Mouse (Mus musculus) hindbrain, postnatal 0 days (tissue): ENCODE measurements around the gene Fam162a. TPM values are rescaled to one million over a fixed set of nuclear protein-coding genes. Genes with fewer than 3 reads are reported as not detected.
"Not testable (repeated sequence)": the region's sequence is repeated elsewhere in the genome, so short reads cannot be mapped to it uniquely, and the experiment has no call there.

Experiments
- ATAC-seq: fragments of 200-750 bp; cut with Nextera tagmentation; 2 replicates; pipeline ENCODE4 v1.8.0; 2017; ENCODE audit warnings: mild to moderate bottlenecking, moderate TSS enrichment, moderate library complexity
- DNase-seq: peaks from one replicate; pipeline ENCODE4 v3.0.0-alpha.2; 2015; ENCODE audit warnings: low spot score
- H3K27ac ChIP-seq: fragments of 300-500 bp; sonication (generic); 2 replicates; pipeline ENCODE4 v1.5.1; 2014; ENCODE audit warnings: mild to moderate bottlenecking
- H3K27me3 ChIP-seq: fragments of 300-500 bp; sonication (generic); 2 replicates; pipeline ENCODE4 v1.6.1; 2014; ENCODE audit warnings: low read length, mixed read lengths; ENCODE audit not compliant: insufficient read depth
- H3K36me3 ChIP-seq: fragments of 300-500 bp; sonication (generic); 2 replicates; pipeline ENCODE4 v1.6.1; 2014; ENCODE audit warnings: low read length, mixed read lengths; ENCODE audit not compliant: insufficient read depth
- H3K4me1 ChIP-seq: fragments of 300-500 bp; sonication (generic); 2 replicates; pipeline ENCODE4 v1.6.1; 2014; ENCODE audit warnings: antibody characterized with exemption, low read length, mixed read lengths; ENCODE audit not compliant: insufficient read depth
- H3K4me2 ChIP-seq: fragments of 300-500 bp; sonication (generic); 2 replicates; pipeline ENCODE4 v1.6.1; 2014; ENCODE audit warnings: low read depth, mild to moderate bottlenecking, low read length, moderate library complexity, mixed read lengths
- H3K4me3 ChIP-seq: fragments of 300-500 bp; sonication (generic); 2 replicates; pipeline ENCODE4 v1.5.1; 2014; ENCODE audit warnings: low read length
- H3K9ac ChIP-seq: fragments of 300-500 bp; sonication (generic); replicated peaks from 2 replicates; pipeline ENCODE4 v1.6.1; 2014; ENCODE audit warnings: mild to moderate bottlenecking, low read length, moderate library complexity, mixed read lengths
- H3K9me3 ChIP-seq: fragments of 300-500 bp; sonication (generic); 2 replicates; pipeline ENCODE4 v1.6.1; 2016; ENCODE audit warnings: low read length, mixed read lengths
- CTCF ChIP-seq: IDR thresholded peaks from 2 replicates; pipeline ENCODE4 v1.5.1; 2016; ENCODE audit warnings: antibody characterized with exemption, control low read depth, low read depth
- WGBS: fragments of 180-500 bp; shearing (Covaris S2); extraction: QIAGEN DNeasy Blood & Tissue Kit; methylation state at CpG from one replicate; pipeline ENCODE4 v1.1.7; 2014; 5-methylcytosine and 5-hydroxymethylcytosine counted together
- polyA plus RNA-seq: library from polyadenylated mRNA; unstranded; fragments of >200 nt; fragmentation: Nextera tagmentation; extraction: Ambion mirVana; gene quantifications from 2 replicates; pipeline ENCODE4 v1.2.1, GENCODE M21; 2015
- total RNA-seq: library from RNA; depleted of rRNA; stranded (reverse); fragments of >200 nt; gene quantifications from 2 replicates; pipeline ENCODE4 v1.2.3, GENCODE M21; 2014

The Fam162a gene
- total and polyA plus RNA-seq, 2 experiments from 2014 or later = 8.3 to 146 TPM

GRCm38 (mm10) chr16:36063315-36063714, 8.1 kb downstream of the Fam162a start:
- ATAC-seq (peak; percentile 76), DNase-seq (peak; percentile 45)
- Histone ChIP-seq H3K27me3 (no peaks in the 10 kb centered on the region), H3K9ac (no peak overlapping the region), H3K4me2 (no peak overlapping the region), H3K27ac (peak overlapping the region; percentile 8; the same call in 1 of the 2 replicates), H3K36me3 (no peaks in the 10 kb centered on the region), H3K4me3 (no peak overlapping the region), H3K9me3 (no peaks in the 10 kb centered on the region), H3K4me1 (no peaks in the 10 kb centered on the region)
- no peak for TF ChIP-seq CTCF
- WGBS = 55% methylated on average over 2 of the region's 2 CpGs

GRCm38 (mm10) chr16:36062534-36062933, 8.9 kb downstream of the Fam162a start:
- not testable (repeated sequence) for H3K9ac ChIP-seq, H3K9me3 ChIP-seq, H3K4me2 ChIP-seq, H3K27ac ChIP-seq, H3K36me3 ChIP-seq, ATAC-seq, H3K27me3 ChIP-seq, DNase-seq, H3K4me3 ChIP-seq, H3K4me1 ChIP-seq
- WGBS = 90% methylated on average over 1 of the region's 1 CpGs

GRCm38 (mm10) chr16:36057933-36058475, 13.4 kb downstream of the Fam162a start:
- no peak overlapping the region for H3K4me2 ChIP-seq
- 84% methylated on average over 8 of the region's 8 CpGs for WGBS
- H3K4me3 ChIP-seq = no peak overlapping the region
- no peaks in the 10 kb centered on the region for H3K4me1 ChIP-seq
- H3K9ac ChIP-seq = no peak overlapping the region
- no peak overlapping the region for H3K27ac ChIP-seq
- no peaks in the 10 kb centered on the region for H3K36me3 ChIP-seq
- H3K27me3 ChIP-seq = no peaks in the 10 kb centered on the region
- ATAC-seq (no peak), DNase-seq (no peak)
- H3K9me3 ChIP-seq = no peaks in the 10 kb centered on the region
- TF ChIP-seq CTCF = no peak

- no peak for TF ChIP-seq CTCF
- H3K27me3 ChIP-seq = no peaks in the 10 kb centered on the region
- ATAC-seq (no peak), DNase-seq (no peak)
- no peak overlapping the region for H3K4me3 ChIP-seq
- no peak overlapping the region for H3K9ac ChIP-seq
- no peak overlapping the region for H3K4me2 ChIP-seq
- no peaks in the 10 kb centered on the region for H3K4me1 ChIP-seq
- H3K27ac ChIP-seq = no peak overlapping the region
- H3K36me3 ChIP-seq = peaks cover 5% of the 10 kb centered on the region; the same call in 1 of the 2 replicates
- WGBS = 84% methylated on average over 11 of the region's 11 CpGs
- H3K9me3 ChIP-seq = no peaks in the 10 kb centered on the region
These were observed 15.0 kb downstream of the Fam162a start for GRCm38 (mm10) chr16:36056416-36056815.

- no peak for TF ChIP-seq CTCF
- Histone ChIP-seq H3K4me2 (no peak overlapping the region), H3K9me3 (no peaks in the 10 kb centered on the region), H3K9ac (no peak overlapping the region), H3K4me1 (no peaks in the 10 kb centered on the region), H3K4me3 (no peak overlapping the region), H3K27ac (no peak overlapping the region), H3K36me3 (peaks cover 9% of the 10 kb centered on the region; the same call in 1 of the 2 replicates), H3K27me3 (no peaks in the 10 kb centered on the region)
- ATAC-seq = no peak
- no peak for DNase-seq
- WGBS = 97% methylated on average over 8 of the region's 8 CpGs
These were observed 16.5 kb downstream of the Fam162a start for GRCm38 (mm10) chr16:36054920-36055319.

- no peak overlapping the region for H3K27ac ChIP-seq
- WGBS = 91% methylated on average over 6 of the region's 6 CpGs
- no peak overlapping the region for H3K4me3 ChIP-seq
- no peak overlapping the region for H3K9ac ChIP-seq
- no peak overlapping the region for H3K4me2 ChIP-seq
- peaks cover 20% of the 10 kb centered on the region; the same call in 1 of the 2 replicates for H3K36me3 ChIP-seq
- no peaks in the 10 kb centered on the region for H3K4me1 ChIP-seq
- ATAC-seq (no peak), DNase-seq (no peak)
- TF ChIP-seq CTCF = no peak
- H3K27me3 ChIP-seq = no peaks in the 10 kb centered on the region
- H3K9me3 ChIP-seq = no peaks in the 10 kb centered on the region
These were observed 17.7 kb downstream of the Fam162a start for GRCm38 (mm10) chr16:36053524-36054275.

- Histone ChIP-seq H3K4me2 (no peak overlapping the region), H3K9me3 (no peaks in the 10 kb centered on the region), H3K27ac (no peak overlapping the region), H3K4me1 (no peaks in the 10 kb centered on the region), H3K27me3 (no peaks in the 10 kb centered on the region), H3K4me3 (no peak overlapping the region), H3K9ac (no peak overlapping the region), H3K36me3 (peaks cover 30% of the 10 kb centered on the region; the same call in 1 of the 2 replicates)
- 88% methylated on average over 6 of the region's 6 CpGs for WGBS
- TF ChIP-seq CTCF = no peak
- DNase-seq (no peak), ATAC-seq (no peak)
These were observed 19.9 kb downstream of the Fam162a start for GRCm38 (mm10) chr16:36051491-36051890.
